Mouse (Mus musculus) myocyte (in vitro differentiated cells): ENCODE measurements around the gene Pcx.

Experiments
- CEBPB ChIP-seq: IDR thresholded peaks from 2 replicates; pipeline ENCODE4 v1.6.1; 2011; ENCODE audit warnings: mild to moderate bottlenecking, moderate library complexity; ENCODE audit not compliant: poor library complexity, insufficient read depth, severe bottlenecking
- E2F4 ChIP-seq: IDR thresholded peaks from one replicate; pipeline ENCODE4 v1.6.1; 2011; ENCODE audit warnings: mild to moderate bottlenecking, control low read depth, moderate library complexity; ENCODE audit not compliant: insufficient read depth
- MAX ChIP-seq: IDR thresholded peaks from one replicate; pipeline ENCODE4 v1.6.1; 2011; ENCODE audit warnings: low read depth, mild to moderate bottlenecking, control low read depth
- MYOD1 ChIP-seq, 3 experiments: IDR thresholded peaks; one replicate each; pipeline ENCODE4 v1.6.1; 2011; ENCODE audit warnings: control low read depth in 2 of 3, low read depth in 2 of 3, mild to moderate bottlenecking in 2 of 3, moderate library complexity in 1 of 3; ENCODE audit not compliant: insufficient read length in 2 of 3, control insufficient read depth in 1 of 3
- MYOG ChIP-seq, 3 experiments: IDR thresholded peaks; one replicate each; pipeline ENCODE4 v1.6.1; 2011; ENCODE audit warnings: control low read depth in 2 of 3, low read depth in 2 of 3, mild to moderate bottlenecking in 2 of 3; ENCODE audit not compliant: insufficient read length in 2 of 3, control insufficient read depth in 1 of 3, insufficient read depth in 1 of 3
- POLR2A ChIP-seq: IDR thresholded peaks from one replicate; pipeline ENCODE4 v1.6.1; 2011; ENCODE audit warnings: low read depth, mild to moderate bottlenecking, control low read depth, moderate library complexity; ENCODE audit not compliant: insufficient read length
- POLR2AphosphoS2 ChIP-seq: IDR thresholded peaks from one replicate; pipeline ENCODE4 v1.6.1; 2011; ENCODE audit warnings: low read depth, control low read depth; ENCODE audit not compliant: insufficient read length
- SRF ChIP-seq: IDR thresholded peaks from one replicate; pipeline ENCODE4 v1.6.1; 2011; ENCODE audit warnings: low read depth; ENCODE audit not compliant: control insufficient read depth, insufficient read length
- TCF12 ChIP-seq: IDR thresholded peaks from one replicate; pipeline ENCODE4 v1.6.1; 2011; ENCODE audit warnings: mild to moderate bottlenecking, control low read depth; ENCODE audit not compliant: poor library complexity, insufficient read depth, severe bottlenecking
- TCF3 ChIP-seq: IDR thresholded peaks from one replicate; pipeline ENCODE4 v1.6.1; 2011; ENCODE audit warnings: low read depth, control low read depth; ENCODE audit not compliant: insufficient read length

- no peak for TF ChIP-seq MYOG (IDR thresholded peaks at IDR 0.05; ENCODE audit: control insufficient read depth in 1 of 3, insufficient read depth in 1 of 3, insufficient read length in 2 of 3, low read depth in 2 of 3)
- TF ChIP-seq MAX, result no peak
- no peak for TF ChIP-seq TCF12
- TF ChIP-seq POLR2A, result no peak
- TF ChIP-seq CEBPB, result no peak
- TF ChIP-seq POLR2AphosphoS2, result no peak
- TF ChIP-seq E2F4, result no peak
- no peak for TF ChIP-seq MYOD1 (IDR thresholded peaks at IDR 0.05; ENCODE audit: control insufficient read depth in 1 of 3, insufficient read length in 2 of 3, low read depth in 2 of 3)
- TF ChIP-seq SRF, result no peak
- no peak for TF ChIP-seq TCF3
Measured at GRCm38 (mm10) chr19:4570815-4571214, 60.5 kb downstream of the Pcx start.
